Mouse (Mus musculus): ENCODE measurements at regions not wholly inside any gene's neighbourhood (a gene's known extent, or its start where the extent isn't known, plus 50 kb on each side); places are given as distances from the start of the nearest gene placed in this dataset.

- no peak for TF ChIP-seq POLR2A (IDR thresholded peaks at IDR 0.05; ENCODE audit: insufficient read length, low read depth)
- no peak for TF ChIP-seq MYOG (IDR thresholded peaks at IDR 0.05; ENCODE audit: control insufficient read depth in 1 of 3, insufficient read depth in 1 of 3, insufficient read length in 2 of 3, low read depth in 2 of 3)
- TF ChIP-seq CEBPB (IDR thresholded peaks at IDR 0.05; ENCODE audit: insufficient read depth, poor library complexity, severe bottlenecking): no peak
- no peak for TF ChIP-seq SRF (IDR thresholded peaks at IDR 0.05; ENCODE audit: control insufficient read depth, insufficient read length, low read depth)
- TF ChIP-seq MYOD1 (IDR thresholded peaks at IDR 0.05; ENCODE audit: control insufficient read depth in 1 of 3, insufficient read length in 2 of 3, low read depth in 2 of 3): no peak
- TF ChIP-seq E2F4 (IDR thresholded peaks at IDR 0.05; ENCODE audit: insufficient read depth): no peak
- TF ChIP-seq TCF12 (IDR thresholded peaks at IDR 0.05; ENCODE audit: insufficient read depth, poor library complexity, severe bottlenecking): no peak
Observed at GRCm38 (mm10) chr4:58658206-58658605, 104.5 kb upstream of the Lpar1 start.
